Mouse (Mus musculus) CD4-positive, CD25-positive, alpha-beta regulatory T cell, adult 4 months (primary cell): ENCODE measurements around the gene Cfap77. TPM values are rescaled to one million over a fixed set of nuclear protein-coding genes. Genes with fewer than 3 reads are reported as not detected.

Experiments
- ATAC-seq: one replicate; pipeline ENCODE4 v1.8.0; 2017
- polyA plus RNA-seq, 2 experiments: library from polyadenylated mRNA; unstranded; fragments of 100-300 nt; shearing (Covaris generic); gene quantifications; one replicate each; pipeline ENCODE4 v1.2.1; 2017

The Cfap77 gene
- polyA plus RNA-seq, 2 experiments from 2014 or later, result 0.46 to 0.47 TPM

- no peak for ATAC-seq
These were observed 135.9 kb downstream of the Cfap77 start for GRCm38 (mm10) chr2:28919001-28919400.

GRCm38 (mm10) chr2:28917518-28918361, 137.1 kb downstream of the Cfap77 start:
- no peak for ATAC-seq

- ATAC-seq, result no peak
These were observed 137.7 kb downstream of the Cfap77 start for GRCm38 (mm10) chr2:28917156-28917517.

GRCm38 (mm10) chr2:28916513-28916865, 138.4 kb downstream of the Cfap77 start, which contains the start of gene Barhl1:
Gene Barhl1, minus strand, starts transcription at chr2:28916668.
- ATAC-seq, result no peak

GRCm38 (mm10) chr2:28915768-28916512, 138.9 kb downstream of the Cfap77 start:
- peak; percentile 41 for ATAC-seq

GRCm38 (mm10) chr2:28915104-28915738, 139.6 kb downstream of the Cfap77 start:
- no peak for ATAC-seq

- ATAC-seq, result no peak
These were observed 140.7 kb downstream of the Cfap77 start for GRCm38 (mm10) chr2:28914121-28914520.

- ATAC-seq, result no peak
These were observed 141.9 kb downstream of the Cfap77 start for GRCm38 (mm10) chr2:28912961-28913360.

- ATAC-seq, result no peak
These were observed 142.7 kb downstream of the Cfap77 start for GRCm38 (mm10) chr2:28912039-28912700.

- no peak for ATAC-seq
These were observed 143.4 kb downstream of the Cfap77 start for GRCm38 (mm10) chr2:28911331-28912038.

GRCm38 (mm10) chr2:28910877-28911276, 144.0 kb downstream of the Cfap77 start:
- ATAC-seq, result no peak

- no peak for ATAC-seq
These were observed 144.8 kb downstream of the Cfap77 start for GRCm38 (mm10) chr2:28909818-28910710.

GRCm38 (mm10) chr2:28909186-28909817, 145.6 kb downstream of the Cfap77 start:
- ATAC-seq, result no peak

- ATAC-seq, result no peak
These were observed 146.3 kb downstream of the Cfap77 start for GRCm38 (mm10) chr2:28908389-28909153.

- ATAC-seq, result no peak
These were observed 147.0 kb downstream of the Cfap77 start for GRCm38 (mm10) chr2:28907691-28908388.

- no peak for ATAC-seq
These were observed 149.3 kb downstream of the Cfap77 start for GRCm38 (mm10) chr2:28905561-28905960.

GRCm38 (mm10) chr2:28904786-28905185, 150.1 kb downstream of the Cfap77 start:
- no peak for ATAC-seq

GRCm38 (mm10) chr2:28903871-28904270, 151.0 kb downstream of the Cfap77 start:
- ATAC-seq, result no peak

- no peak for ATAC-seq
These were observed 152.6 kb downstream of the Cfap77 start for GRCm38 (mm10) chr2:28902291-28902690.
